Comparison of ENCODE assay signal across 8 mouse cellular contexts in the genomic region with DNA sequence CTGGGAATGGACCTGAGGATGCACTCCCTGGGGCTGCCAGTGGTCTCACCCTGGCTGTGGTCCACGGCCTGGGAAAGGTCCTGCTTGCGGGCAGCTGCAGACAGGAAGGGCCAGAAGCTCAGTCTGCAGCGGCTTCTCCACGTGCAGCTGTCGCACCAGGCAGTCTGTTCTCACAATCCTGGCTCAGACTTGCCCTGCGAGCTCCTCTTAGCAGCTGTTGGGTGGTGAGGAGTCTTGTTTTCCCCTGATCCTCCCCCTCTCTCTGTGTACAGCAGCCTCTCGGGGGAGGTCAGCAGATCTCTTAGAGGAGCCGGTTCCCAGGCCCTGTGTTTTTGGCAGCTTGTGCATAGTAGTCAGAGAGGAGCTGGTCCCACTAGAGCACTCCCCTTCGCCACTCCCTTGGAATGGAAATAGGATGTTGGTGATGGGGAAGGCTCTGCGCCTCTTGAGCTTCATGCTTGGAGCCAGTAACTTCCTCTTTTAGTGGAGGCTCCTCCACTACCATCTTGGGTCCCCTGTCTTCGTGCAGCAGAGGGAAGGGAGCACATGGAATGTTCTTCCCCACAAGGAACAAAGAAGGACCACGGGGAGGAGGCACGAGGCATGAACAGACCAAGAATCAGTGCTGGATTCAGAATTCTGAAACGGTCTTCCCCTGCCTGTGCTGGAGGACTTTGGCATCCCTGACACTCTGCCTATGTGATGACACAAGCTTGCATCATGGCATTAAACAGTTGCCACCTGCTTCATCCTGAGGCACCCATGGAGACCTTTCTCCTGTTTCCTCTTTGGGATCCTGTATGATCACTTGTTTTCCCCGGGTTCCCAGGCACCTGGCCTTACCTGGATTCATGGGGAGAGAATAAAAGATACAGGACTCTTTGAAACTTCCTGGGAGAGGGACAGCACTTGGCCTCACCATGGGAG. TPM values are rescaled to one million over a fixed set of nuclear protein-coding genes. Genes with fewer than 3 reads are reported as not detected.
DNase-seq lines count a peak whose midpoint lies in the region; ATAC-seq lines count a peak whose summit lies in the region.
"Had no signal": no experiment of that assay in that cellular context is flagged by ENCODE, and none has a peak within 500 bp of the region (broad histone marks: within the 10 kb centered on the region; RNA-seq: fewer than 3 reads in every experiment).

No protein-coding gene starts in this region.

- WGBS in hindbrain, embryonic 16.5 days, result 67% methylated on average over 15 of the region's 15 CpGs

- peak; percentile 71 for ATAC-seq in hindbrain, embryonic 16.5 days

- peak; percentile 50 to 62 for DNase-seq in right cerebral cortex, postnatal 10 days (ENCODE audit: low spot score in 2 of 2)
- DNase-seq in right cerebral cortex, adult 18-20 months, result no peak
- peak; percentile 65 for DNase-seq in gastrocnemius, postnatal 10 days
- DNase-seq in lung, postnatal 10 days, result peak; percentile 78
- peak; percentile 60 for DNase-seq in testis, postnatal 10 days (ENCODE audit: low spot score)
- no peak for DNase-seq in spleen, postnatal 4 days (ENCODE audit: low spot score in 2 of 2)

- no peak overlapping the region for H3K4me3 ChIP-seq in hindbrain, embryonic 16.5 days (ENCODE audit: low read length)

- 0 out of 2 replicates have a peak, but pooled peaks cover 3% of the 10 kb centered on the region for H3K36me3 ChIP-seq in hindbrain, embryonic 16.5 days (ENCODE audit: control insufficient read depth, insufficient read depth, low read length)

- H3K9ac ChIP-seq in hindbrain, embryonic 16.5 days (ENCODE audit: low read depth, low read length), result no peak overlapping the region

- H3K4me1 ChIP-seq in hindbrain, embryonic 16.5 days (ENCODE audit: control insufficient read depth, insufficient read depth, low read depth, low read length), result no peaks in the 10 kb centered on the region; the same call in 1 of the 2 replicates

- no peaks in the 10 kb centered on the region for H3K9me3 ChIP-seq in hindbrain, embryonic 16.5 days (ENCODE audit: control insufficient read depth, low read length)

- no peak overlapping the region for H3K4me2 ChIP-seq in hindbrain, embryonic 16.5 days (ENCODE audit: low read length)

- H3K27me3 ChIP-seq in hindbrain, embryonic 16.5 days (replicated peaks; ENCODE audit: control insufficient read depth, insufficient read depth, low read length), result no peaks in the 10 kb centered on the region

- no peak overlapping the region for H3K27ac ChIP-seq in hindbrain, embryonic 16.5 days (ENCODE audit: low read depth, low read length)
- H3K27ac ChIP-seq: macrophage had no signal

RNA-seq across cellular contexts. Expression of gene Slc35b1, which starts 14.3 kb away (rescaled TPM):
- total RNA-seq in gastrocnemius, postnatal 10 days (2021), result 10 to 100 TPM; 42.7 to 43.8 TPM
- polyA plus RNA-seq in hindbrain, embryonic 16.5 days (2015; fragmentation: Nextera tagmentation; extraction: Ambion mirVana), result 142 and 147 TPM in 2 replicates

RNA-seq across cellular contexts. Expression of gene Fam117a, which starts 33.4 kb away (rescaled TPM):
- total RNA-seq in gastrocnemius, postnatal 10 days (2021), result 10 to 100 TPM in 1 of 2 experiments, 1 to 10 TPM in 1; 9.0 to 14.5 TPM
- polyA plus RNA-seq in hindbrain, embryonic 16.5 days (2015; fragmentation: Nextera tagmentation; extraction: Ambion mirVana), result 3.0 and 3.1 TPM in 2 replicates

RNA-seq across cellular contexts. Expression of gene Spop, which starts 43.7 kb away (rescaled TPM):
- total RNA-seq in gastrocnemius, postnatal 10 days (2021), result 100 to 1,000 TPM; 192 to 216 TPM
- 222 and 250 TPM in 2 replicates for polyA plus RNA-seq in hindbrain, embryonic 16.5 days (2015; fragmentation: Nextera tagmentation; extraction: Ambion mirVana)

Comparison
In these comparisons a context has a peak if more than half of its experiments do, and no peak if none do; other contexts are left out.
1. DNase-seq: peak in right cerebral cortex, postnatal 10 days (2 of 2), gastrocnemius, postnatal 10 days (single experiment), lung, postnatal 10 days (single experiment) and testis, postnatal 10 days (single experiment); none in right cerebral cortex, adult 18-20 months (single experiment) and spleen, postnatal 4 days (0 of 2).